Mouse (Mus musculus) testis, adult 2 months (tissue): ENCODE measurements around the gene Slc39a11.
A peak's percentile ranks its signal among the peaks of the same experiment; 100 is the strongest.

Source experiments
- CTCF ChIP-seq: fragments of 200-500 bp; IDR thresholded peaks from 2 replicates; pipeline ENCODE4 v1.5.1; 2012; ENCODE audit warnings: low read depth, mild to moderate bottlenecking, inconsistent platforms, low read length, moderate library complexity; ENCODE audit not compliant: control insufficient read depth, insufficient read depth, insufficient replicate concordance
- POLR2A ChIP-seq: fragments of 200-500 bp; IDR thresholded peaks from 2 replicates; pipeline ENCODE4 v1.6.1; 2012; ENCODE audit warnings: low read depth, mild to moderate bottlenecking, inconsistent platforms, low read length, moderate library complexity; ENCODE audit not compliant: control insufficient read depth

DNA sequence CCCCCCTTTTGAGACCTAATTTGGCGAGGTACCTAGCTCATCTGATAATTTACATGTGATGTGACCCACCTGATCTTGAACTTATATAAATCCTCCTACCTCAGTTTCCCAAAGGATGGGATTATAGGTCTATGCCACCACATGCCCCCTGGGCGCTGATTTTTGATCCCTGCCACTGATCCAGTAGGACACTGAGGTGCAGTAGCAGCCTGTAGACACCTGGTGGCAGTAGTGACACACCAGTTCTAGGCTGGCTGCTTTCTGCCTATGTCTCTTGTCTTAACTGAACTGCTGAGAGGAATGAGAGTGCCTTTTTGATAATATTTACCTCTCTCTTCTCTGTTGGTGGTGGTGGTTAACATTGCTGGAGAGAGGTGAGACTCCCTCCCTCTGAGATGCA lies 352.1 kb downstream of the Slc39a11 start:
- TF ChIP-seq CTCF (peak; percentile 83; the same call in 1 of the 2 replicates), POLR2A (no peak)
